Mouse (Mus musculus) right cerebral cortex, postnatal 25 days (tissue): ENCODE data around the gene Ptprg.
"Not testable (repeated sequence)": the region's sequence is repeated elsewhere in the genome, so short reads cannot be mapped to it uniquely, and the experiment has no call there.

Experiments used
- DNase-seq: peaks from one replicate; pipeline ENCODE4 v3.0.0; 2022

The Ptprg gene

GRCm38 (mm10) chr14:11902794-11903193 lies 349.5 kb downstream of the Ptprg start:
- no peak for DNase-seq

- no peak for DNase-seq
These were observed 352.9 kb downstream of the Ptprg start for GRCm38 (mm10) chr14:11906130-11906675.

- no peak for DNase-seq
These were observed 358.9 kb downstream of the Ptprg start for GRCm38 (mm10) chr14:11912253-11912652.

GRCm38 (mm10) chr14:11917225-11917624 lies 363.9 kb downstream of the Ptprg start:
- no peak for DNase-seq

- no peak for DNase-seq
These were observed 375.2 kb downstream of the Ptprg start for GRCm38 (mm10) chr14:11928545-11928944.

- DNase-seq: no peak
These were observed 379.2 kb downstream of the Ptprg start for GRCm38 (mm10) chr14:11932517-11932916.

- no peak for DNase-seq
These were observed 381.2 kb downstream of the Ptprg start for GRCm38 (mm10) chr14:11934556-11934955.

- no peak for DNase-seq
These were observed 381.9 kb downstream of the Ptprg start for GRCm38 (mm10) chr14:11935281-11935680.

- DNase-seq: no peak
These were observed 382.4 kb downstream of the Ptprg start for GRCm38 (mm10) chr14:11935698-11936097.

- no peak for DNase-seq
These were observed 385.6 kb downstream of the Ptprg start for GRCm38 (mm10) chr14:11938912-11939311.

- no peak for DNase-seq
These were observed 388.7 kb downstream of the Ptprg start for GRCm38 (mm10) chr14:11941989-11942514.

GRCm38 (mm10) chr14:11950379-11950778 lies 397.0 kb downstream of the Ptprg start:
- no peak for DNase-seq

- DNase-seq: no peak
These were observed 401.9 kb downstream of the Ptprg start for GRCm38 (mm10) chr14:11955020-11955882.

- no peak for DNase-seq
These were observed 407.2 kb downstream of the Ptprg start for GRCm38 (mm10) chr14:11960269-11961121.

GRCm38 (mm10) chr14:11962101-11962500 lies 408.8 kb downstream of the Ptprg start:
- DNase-seq: no peak

GRCm38 (mm10) chr14:11962561-11962960 lies 409.2 kb downstream of the Ptprg start:
- DNase-seq: no peak

- DNase-seq: no peak
These were observed 410.5 kb downstream of the Ptprg start for GRCm38 (mm10) chr14:11963791-11964190.

GRCm38 (mm10) chr14:11964326-11964725 lies 411.0 kb downstream of the Ptprg start:
- DNase-seq: not testable (repeated sequence)

GRCm38 (mm10) chr14:11965878-11966277 lies 412.5 kb downstream of the Ptprg start:
- DNase-seq: no peak

GRCm38 (mm10) chr14:11981764-11982163 lies 428.4 kb downstream of the Ptprg start:
- no peak for DNase-seq

GRCm38 (mm10) chr14:11983031-11983430 lies 429.7 kb downstream of the Ptprg start:
- no peak for DNase-seq

- no peak for DNase-seq
These were observed 430.8 kb downstream of the Ptprg start for GRCm38 (mm10) chr14:11984086-11984485.

GRCm38 (mm10) chr14:11988975-11989374 lies 435.6 kb downstream of the Ptprg start:
- no peak for DNase-seq
